Mouse (Mus musculus) adrenal gland, adult 8-10 months (tissue): Measurements from ENCODE around the gene Bbs2. TPM values are rescaled to one million over a fixed set of nuclear protein-coding genes. Genes with fewer than 3 reads are reported as not detected.

Source experiments
- DNase-seq: peaks from one replicate; pipeline ENCODE4 v3.0.0; 2022
- total RNA-seq, 4 experiments: library from RNA; stranded (reverse); gene quantifications; 2 replicates each; pipeline ENCODE4 v1.2.4; 2022

Bbs2 gene
- total RNA-seq, 4 experiments from 2014 or later: 24.6 to 32.1 (median 28.2) TPM

GRCm38 (mm10) chr8:94094281-94094680 is 4.4 kb downstream of the Bbs2 start:
- DNase-seq: no peak

GRCm38 (mm10) chr8:94092848-94093247 is 5.9 kb downstream of the Bbs2 start:
- no peak for DNase-seq

- no peak for DNase-seq
These were observed 9.0 kb downstream of the Bbs2 start for GRCm38 (mm10) chr8:94089715-94090114.

- no peak for DNase-seq
These were observed 10.8 kb downstream of the Bbs2 start for GRCm38 (mm10) chr8:94087964-94088363.

- DNase-seq: no peak
These were observed 22.1 kb downstream of the Bbs2 start for GRCm38 (mm10) chr8:94076461-94077192.

GRCm38 (mm10) chr8:94068793-94069192 is 29.9 kb downstream of the Bbs2 start:
- no peak for DNase-seq

- DNase-seq: no peak
These were observed 32.4 kb downstream of the Bbs2 start for GRCm38 (mm10) chr8:94066121-94066863.

- no peak for DNase-seq
These were observed 41.4 kb downstream of the Bbs2 start for GRCm38 (mm10) chr8:94057157-94057854.

GRCm38 (mm10) chr8:94052696-94053095 is 46.0 kb downstream of the Bbs2 start:
- DNase-seq: no peak

GRCm38 (mm10) chr8:94047845-94048244 is 50.9 kb downstream of the Bbs2 start:
- DNase-seq: no peak

- DNase-seq: no peak
These were observed 60.9 kb downstream of the Bbs2 start for GRCm38 (mm10) chr8:94037806-94038205.

- peak; percentile 94 for DNase-seq
These were observed 61.7 kb downstream of the Bbs2 start, which contains the start of the genes Nudt21 and Ogfod1 for GRCm38 (mm10) chr8:94036944-94037524. Gene Nudt21, minus strand, starts transcription at chr8:94037031. Gene Ogfod1, plus strand, starts transcription at chr8:94037198.

- DNase-seq: peak; percentile 55
These were observed 62.2 kb downstream of the Bbs2 start for GRCm38 (mm10) chr8:94036541-94036940.

- no peak for DNase-seq
These were observed 63.5 kb downstream of the Bbs2 start for GRCm38 (mm10) chr8:94035200-94035599.

GRCm38 (mm10) chr8:94033601-94034000 is 65.1 kb downstream of the Bbs2 start:
- DNase-seq: no peak

GRCm38 (mm10) chr8:94029701-94030100 is 69.0 kb downstream of the Bbs2 start:
- no peak for DNase-seq

GRCm38 (mm10) chr8:94023916-94024315 is 74.8 kb downstream of the Bbs2 start:
- no peak for DNase-seq

Other genes starting within 250 kb of the Bbs2 start
- 100 to 1,000 TPM; 211 to 343 (median 258) TPM for gene Amfr, start 86.1 kb downstream of the Bbs2 start, total RNA-seq
- gene Nudt21, start 61.9 kb downstream of the Bbs2 start, total RNA-seq: 10 to 100 TPM; 37.5 to 51.4 (median 43.6) TPM
- 10 to 100 TPM; 23.0 to 31.3 (median 27.4) TPM for gene Ogfod1, start 61.7 kb downstream of the Bbs2 start, total RNA-seq
- gene Mt4, start 38.3 kb upstream of the Bbs2 start, total RNA-seq: not detected
- gene Mt3, start 53.7 kb upstream of the Bbs2 start, total RNA-seq: 10 to 100 TPM in 2 of 4 experiments, 1 to 10 TPM in 2; 7.4 to 11.2 (median 9.6) TPM
- gene Mt2, start 73.7 kb upstream of the Bbs2 start, total RNA-seq: 100 to 1,000 TPM; 120 to 244 (median 215) TPM
- 100 to 1,000 TPM; 179 to 332 (median 286) TPM for gene Mt1, start 80.2 kb upstream of the Bbs2 start, total RNA-seq
- 10 to 100 TPM; 14.4 to 19.4 (median 17.0) TPM for gene Nup93, start 115.6 kb upstream of the Bbs2 start, total RNA-seq
- under 1 TPM in 1 of 4 experiments, not detected in 3; 0.16 TPM for gene Slc12a3, start 230.3 kb upstream of the Bbs2 start, total RNA-seq